Mouse (Mus musculus): Measurements from ENCODE around the gene Tubgcp3. TPM values are rescaled to one million over a fixed set of nuclear protein-coding genes. Genes with fewer than 3 reads are reported as not detected.
"Not testable (repeated sequence)": the region's sequence is repeated elsewhere in the genome, so short reads cannot be mapped to it uniquely, and the experiment has no call there.

Gene Tubgcp3
- polyA plus RNA-seq, 1 experiment from 2014 or later: 34.0 TPM

DNA sequence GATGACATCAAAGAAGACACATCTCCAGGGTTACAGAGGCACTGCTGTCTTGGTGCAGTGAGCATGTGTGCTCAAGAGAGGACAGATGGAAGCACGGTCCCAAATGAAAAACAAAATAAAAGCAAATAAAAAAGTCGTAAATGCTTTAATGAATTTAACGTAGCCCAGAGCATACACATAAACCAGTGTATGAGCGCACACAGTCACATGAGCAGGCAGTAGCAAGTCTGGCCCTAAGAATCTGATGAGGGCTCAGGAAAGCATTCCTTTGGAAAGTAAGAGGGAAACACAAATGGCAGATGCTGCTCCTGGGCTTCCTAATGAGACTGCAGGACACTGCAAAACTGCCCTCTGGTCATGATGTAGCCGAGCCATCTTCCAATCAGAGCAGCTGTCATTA lies 46.2 kb downstream of the Tubgcp3 start:
- Histone ChIP-seq H3K36me3 (peaks cover 83% of the 10 kb centered on the region), H3K9me3 (no peaks in the 10 kb centered on the region), H3K27me3 (ENCODE audit: insufficient read depth, poor library complexity, severe bottlenecking) (no peaks in the 10 kb centered on the region), H3K4me1 (0 out of 2 replicates have a peak, but pooled peaks cover 7% of the 10 kb centered on the region), H3K27ac (no peak overlapping the region), H3K4me3 (no peak overlapping the region)
- WGBS: 82% methylated on average over 5 of the region's 5 CpGs
- DNase-seq (ENCODE audit: low spot score): no peak

- no peak for DNase-seq (ENCODE audit: low spot score)
- H3K27me3 ChIP-seq (ENCODE audit: insufficient read depth, poor library complexity, severe bottlenecking): no peaks in the 10 kb centered on the region
- H3K27ac ChIP-seq: no peak overlapping the region
- WGBS: 92% methylated on average over 18 of the region's 18 CpGs
- H3K9me3 ChIP-seq: no peaks in the 10 kb centered on the region
- 0 out of 2 replicates have a peak, but pooled peaks cover 7% of the 10 kb centered on the region for H3K4me1 ChIP-seq
- H3K36me3 ChIP-seq: peaks cover 80% of the 10 kb centered on the region
- H3K4me3 ChIP-seq: no peak overlapping the region
Measured at GRCm38 (mm10) chr8:12621550-12622222, 50.4 kb downstream of the Tubgcp3 start.

GRCm38 (mm10) chr8:12617369-12617768 lies 54.7 kb downstream of the Tubgcp3 start:
- H3K4me3 ChIP-seq; DNase-seq (ENCODE audit: low spot score); H3K27ac ChIP-seq; H3K9me3 ChIP-seq; H3K4me1 ChIP-seq; H3K27me3 ChIP-seq (ENCODE audit: insufficient read depth, poor library complexity, severe bottlenecking): not testable (repeated sequence)
- 93% methylated on average over 3 of the region's 3 CpGs for WGBS
- peaks cover 60% of the 10 kb centered on the region for H3K36me3 ChIP-seq

GRCm38 (mm10) chr8:12613201-12613600 lies 58.8 kb downstream of the Tubgcp3 start:
- Histone ChIP-seq H3K9me3 (no peaks in the 10 kb centered on the region), H3K36me3 (peaks cover 29% of the 10 kb centered on the region), H3K27me3 (ENCODE audit: insufficient read depth, poor library complexity, severe bottlenecking) (peaks cover 12% of the 10 kb centered on the region; the same call in 1 of the 2 replicates), H3K27ac (no peak overlapping the region), H3K4me3 (no peak overlapping the region), H3K4me1 (no peaks in the 10 kb centered on the region)
- no peak for DNase-seq (ENCODE audit: low spot score)
- WGBS: 90% methylated on average over 7 of the region's 7 CpGs

GRCm38 (mm10) chr8:12609752-12610449 lies 62.1 kb downstream of the Tubgcp3 start:
- no peak for DNase-seq (ENCODE audit: low spot score)
- no peak overlapping the region for H3K4me3 ChIP-seq
- 73% methylated on average over 12 of the region's 12 CpGs for WGBS
- no peak overlapping the region for H3K27ac ChIP-seq
- H3K4me1 ChIP-seq: no peaks in the 10 kb centered on the region
- H3K9me3 ChIP-seq: no peaks in the 10 kb centered on the region
- peaks cover 3% of the 10 kb centered on the region for H3K36me3 ChIP-seq
- H3K27me3 ChIP-seq (ENCODE audit: insufficient read depth, poor library complexity, severe bottlenecking): peaks cover 23% of the 10 kb centered on the region; the same call in 1 of the 2 replicates

DNA sequence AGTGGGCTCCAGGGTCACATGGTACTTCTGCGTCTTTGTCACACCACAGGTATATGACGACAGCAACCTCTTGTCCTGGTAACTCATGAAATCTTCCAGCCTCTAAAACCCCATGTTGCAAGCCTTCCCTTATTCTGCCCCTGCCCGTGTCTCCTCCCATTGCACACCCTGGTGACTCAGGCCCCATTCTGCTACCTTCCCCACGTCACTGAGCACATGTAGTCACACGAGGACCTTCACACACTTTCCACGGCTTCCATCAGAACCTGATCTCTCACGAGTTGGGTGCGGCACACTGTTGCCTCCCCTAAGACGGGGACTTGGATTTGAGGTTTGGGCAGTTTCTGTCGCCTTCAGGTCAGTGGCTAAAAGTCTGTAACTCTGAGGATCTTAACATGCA lies 63.2 kb downstream of the Tubgcp3 start:
- WGBS: 80% methylated on average over 10 of the region's 10 CpGs
- Histone ChIP-seq H3K9me3 (no peaks in the 10 kb centered on the region), H3K36me3 (no peaks in the 10 kb centered on the region), H3K27ac (no peak overlapping the region), H3K4me3 (no peak overlapping the region), H3K27me3 (ENCODE audit: insufficient read depth, poor library complexity, severe bottlenecking) (peaks cover 28% of the 10 kb centered on the region), H3K4me1 (no peaks in the 10 kb centered on the region)
- DNase-seq (ENCODE audit: low spot score): no peak

GRCm38 (mm10) chr8:12607223-12607622 lies 64.8 kb downstream of the Tubgcp3 start:
- H3K36me3 ChIP-seq: no peaks in the 10 kb centered on the region
- peaks cover 29% of the 10 kb centered on the region for H3K27me3 ChIP-seq (ENCODE audit: insufficient read depth, poor library complexity, severe bottlenecking)
- DNase-seq (ENCODE audit: low spot score): no peak
- no peak overlapping the region for H3K27ac ChIP-seq
- no peaks in the 10 kb centered on the region for H3K4me1 ChIP-seq
- 17% methylated on average over 6 of the region's 6 CpGs for WGBS
- H3K4me3 ChIP-seq: no peak overlapping the region
- H3K9me3 ChIP-seq: no peaks in the 10 kb centered on the region

DNA sequence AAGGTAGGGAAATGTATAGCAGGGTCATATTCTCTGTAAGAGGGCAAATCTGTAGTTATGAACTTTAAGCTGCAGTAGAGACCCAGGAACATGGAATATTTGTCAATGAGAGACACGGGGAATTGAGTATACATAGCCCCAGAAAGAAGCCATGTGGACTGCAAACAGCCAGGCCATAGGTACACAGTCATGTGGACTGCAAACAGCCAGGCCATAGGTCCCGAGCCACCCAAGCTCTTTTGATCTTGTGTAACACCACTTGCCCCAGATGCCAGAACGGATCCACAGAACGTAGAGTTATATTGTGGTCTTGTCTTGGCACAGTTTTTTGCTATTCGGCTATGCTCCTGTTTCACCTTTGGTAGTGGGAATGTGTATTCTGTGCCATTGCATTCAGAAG lies 88.3 kb downstream of the Tubgcp3 start:
- Histone ChIP-seq H3K27ac (no peak overlapping the region), H3K36me3 (no peaks in the 10 kb centered on the region), H3K4me1 (no peaks in the 10 kb centered on the region), H3K4me3 (no peak overlapping the region), H3K27me3 (ENCODE audit: insufficient read depth, poor library complexity, severe bottlenecking) (peaks cover 5% of the 10 kb centered on the region; the same call in 1 of the 2 replicates), H3K9me3 (no peaks in the 10 kb centered on the region)
- WGBS: 82% methylated on average over 5 of the region's 5 CpGs
- no peak for DNase-seq (ENCODE audit: low spot score)

DNA sequence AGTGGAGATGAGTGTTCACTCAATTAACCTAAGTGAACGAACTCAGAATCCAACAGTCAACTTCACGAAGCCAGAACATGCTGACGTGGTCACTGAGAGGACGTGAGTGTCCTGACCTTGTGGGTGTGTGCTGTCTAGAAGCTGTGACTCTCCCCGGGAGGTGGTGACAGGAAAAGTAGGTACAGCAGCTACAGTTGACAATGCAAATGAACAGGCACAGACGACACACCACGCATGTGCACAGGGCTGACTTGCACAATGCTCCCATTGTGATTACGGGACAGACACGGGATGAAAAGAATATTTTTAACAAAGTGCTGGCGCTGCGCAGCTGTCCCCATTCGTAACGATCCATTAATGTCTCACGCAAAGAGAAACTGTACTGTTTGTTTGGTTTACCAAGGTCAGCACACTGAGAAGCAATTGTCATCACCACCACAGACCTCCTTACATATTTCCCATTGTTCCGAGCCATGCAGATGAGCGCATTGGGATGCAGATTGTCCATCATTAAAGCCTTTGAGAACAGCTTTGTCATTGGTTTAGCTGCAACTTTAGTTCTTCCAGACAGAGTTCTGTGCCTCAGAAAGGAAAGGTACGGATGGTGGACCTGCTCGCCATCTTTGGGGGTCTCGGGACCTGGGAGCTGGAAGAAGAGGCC lies 92.6 kb downstream of the Tubgcp3 start:
- not testable (repeated sequence) for H3K36me3 ChIP-seq; H3K4me1 ChIP-seq; H3K4me3 ChIP-seq; DNase-seq (ENCODE audit: low spot score); H3K27ac ChIP-seq; H3K9me3 ChIP-seq
- peaks cover 18% of the 10 kb centered on the region for H3K27me3 ChIP-seq (ENCODE audit: insufficient read depth, poor library complexity, severe bottlenecking)
- 81% methylated on average over 19 of the region's 19 CpGs for WGBS

GRCm38 (mm10) chr8:12576739-12577138 lies 95.3 kb downstream of the Tubgcp3 start:
- Histone ChIP-seq H3K36me3 (no peaks in the 10 kb centered on the region), H3K27me3 (ENCODE audit: insufficient read depth, poor library complexity, severe bottlenecking) (peaks cover 45% of the 10 kb centered on the region), H3K27ac (no peak overlapping the region), H3K4me3 (no peak overlapping the region), H3K9me3 (no peaks in the 10 kb centered on the region), H3K4me1 (no peaks in the 10 kb centered on the region)
- DNase-seq (ENCODE audit: low spot score): no peak
- WGBS: 73% methylated on average over 6 of the region's 6 CpGs

DNA sequence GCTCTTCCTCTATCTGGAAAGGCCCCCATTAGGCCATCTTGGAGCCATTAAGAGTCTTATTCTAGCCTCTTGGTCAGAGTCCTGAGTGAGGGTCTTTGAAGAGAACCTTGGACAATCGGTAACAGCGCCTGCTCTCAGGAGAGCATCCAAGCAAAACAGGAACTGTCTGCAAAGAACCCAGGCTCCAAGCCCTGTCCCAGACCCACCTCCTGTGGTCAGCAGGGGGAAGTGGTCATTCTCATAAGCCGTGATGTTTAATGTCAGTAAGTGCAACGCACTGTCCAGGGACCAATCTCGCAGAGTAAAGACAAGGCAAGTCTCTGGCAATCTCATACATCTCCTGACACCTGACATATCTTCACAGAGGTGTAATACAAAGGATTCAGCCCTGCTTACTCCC lies 96.0 kb downstream of the Tubgcp3 start:
- H3K27ac ChIP-seq: no peak overlapping the region
- no peaks in the 10 kb centered on the region for H3K4me1 ChIP-seq
- no peaks in the 10 kb centered on the region for H3K9me3 ChIP-seq
- H3K27me3 ChIP-seq (ENCODE audit: insufficient read depth, poor library complexity, severe bottlenecking): peaks cover 47% of the 10 kb centered on the region
- no peaks in the 10 kb centered on the region for H3K36me3 ChIP-seq
- DNase-seq (ENCODE audit: low spot score): no peak
- WGBS: 64% methylated on average over 5 of the region's 5 CpGs
- no peak overlapping the region for H3K4me3 ChIP-seq

- Histone ChIP-seq H3K4me3 (no peak within 1 kb of the TSS), H3K4me1 (no peaks in the 10 kb centered on the region), H3K9me3 (no peaks in the 10 kb centered on the region), H3K27ac (no peak within 1 kb of the TSS), H3K27me3 (ENCODE audit: insufficient read depth, poor library complexity, severe bottlenecking) (peaks cover 51% of the 10 kb centered on the region), H3K36me3 (no peaks in the 10 kb centered on the region)
- 47% methylated on average over 14 of the region's 14 CpGs for WGBS
- DNase-seq (ENCODE audit: low spot score): no peak
Measured at GRCm38 (mm10) chr8:12572814-12573534, 99.1 kb downstream of the Tubgcp3 start, which contains the start of gene Spaca7. Gene Spaca7 (plus strand): TSS chr8:12573029.

All from heart, embryonic 10.5 days (tissue).